Mouse (Mus musculus): ENCODE results near the gene Snap23. TPM values are rescaled to one million over a fixed set of nuclear protein-coding genes. Genes with fewer than 3 reads are reported as not detected.

Snap23 gene
- total RNA-seq, 4 experiments from 2014 or later: 53.4 to 63.6 (median 58.4) TPM

Other genes with a start within 250 kb of the Snap23 start
- 10 to 100 TPM; 29.5 to 35.2 (median 31.4) TPM for gene Vps39, start 214.5 kb upstream of the Snap23 start, total RNA-seq (2022)
- 10 to 100 TPM; 25.4 to 33.7 (median 31.3) TPM for gene Ganc, start 163.8 kb upstream of the Snap23 start, total RNA-seq (2022)
- gene Tmem87a, start 163.6 kb upstream of the Snap23 start, total RNA-seq (2022): 10 to 100 TPM; 15.5 to 18.5 (median 16.5) TPM
- gene Capn3, start 111.7 kb upstream of the Snap23 start, total RNA-seq (2022): 1 to 10 TPM; 4.2 to 6.8 (median 4.6) TPM
- 100 to 1,000 TPM; 499 to 578 (median 540) TPM for gene Zfp106, start 3.8 kb upstream of the Snap23 start, total RNA-seq (2022)
- gene Haus2, start 41.7 kb downstream of the Snap23 start, total RNA-seq (2022): 10 to 100 TPM in 3 of 4 experiments, 1 to 10 TPM in 1; 10.0 to 12.1 (median 11.4) TPM
- gene Lrrc57, start 41.8 kb downstream of the Snap23 start, total RNA-seq (2022): 10 to 100 TPM; 14.3 to 21.5 (median 17.8) TPM
- 1 to 10 TPM; 6.1 to 8.5 (median 6.5) TPM for gene Stard9, start 61.5 kb downstream of the Snap23 start, total RNA-seq (2022)